Mouse (Mus musculus): ENCODE results near the gene Hacd3.

DNA sequence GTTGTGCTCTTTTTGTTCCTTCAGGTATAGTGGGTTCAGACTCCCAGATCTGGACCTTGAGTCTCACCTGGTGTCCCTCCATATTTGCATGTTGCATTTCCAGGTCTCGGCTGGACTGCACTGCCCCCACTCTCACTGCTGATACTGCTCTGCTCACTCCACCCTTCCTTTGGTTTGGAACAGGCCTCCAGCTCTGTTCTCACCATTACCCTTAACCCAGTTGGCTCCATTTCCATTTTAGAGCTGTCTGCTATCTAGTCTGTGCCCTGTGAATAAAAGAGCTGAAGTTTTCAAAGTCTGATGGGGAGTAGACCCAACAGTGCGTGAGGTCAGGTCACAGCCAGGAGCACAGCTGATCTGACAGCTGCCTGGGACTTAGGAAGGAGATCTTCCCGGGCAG is 40.9 kb downstream of the Hacd3 start:
- no peak for TF ChIP-seq CTCF (IDR thresholded peaks at IDR 0.05; ENCODE audit: borderline replicate concordance, insufficient read depth, low read length)
- TF ChIP-seq POLR2A (IDR thresholded peaks at IDR 0.05; ENCODE audit: low read depth, low read length) = no peak
